Mouse (Mus musculus) left cerebral cortex, postnatal 14 days (tissue): Measurements from ENCODE around the gene Psma1. TPM values are rescaled to one million over a fixed set of nuclear protein-coding genes. Genes with fewer than 3 reads are reported as not detected.

Source experiments
- DNase-seq, 2 experiments: peaks; one replicate each; pipeline ENCODE4 v3.0.0; 2021 to 2022; ENCODE audit warnings: low spot score in 2 of 2, mixed read lengths in 1 of 2
- intact Hi-C: fragments of 180-260 bp; cut with DNase I; formaldehyde crosslinking; loops from one replicate; pipeline ENCODE4 v1.15.1; 2025
- long read RNA-seq, 2 experiments: library from polyadenylated mRNA; stranded (forward); transcript quantifications; one replicate each; pipeline ENCODE4 v2.0.0; 2021
- total RNA-seq, 2 experiments: library from RNA; stranded (reverse); gene quantifications; 2 replicates each; pipeline ENCODE4 v1.2.3; 2021

Psma1 gene
- total RNA-seq, result 100 to 1,000 TPM; 114 to 128 TPM
- long read RNA-seq, experiment 1, transcript Psma1-201 (10 exons, 1,201 nt), result major isoform, 108 of 125 reads
- long read RNA-seq, experiment 1, partial matches to known transcripts, result 1 of 125 reads
- long read RNA-seq, experiment 1, other reads (novel, unspliced or antisense), result 11 of 125 reads
- long read RNA-seq, experiment 2, transcript Psma1-201 (10 exons, 1,201 nt), result major isoform, 82 of 92 reads
- long read RNA-seq, experiment 2, partial matches to known transcripts, result 2 of 92 reads
- long read RNA-seq, experiment 2, other reads (novel, unspliced or antisense), result 6 of 92 reads

- intact Hi-C loops, result loop anchor here (10.0 kb wide), 1 partner anchor 219 kb away; no protein-coding TSS in a partner anchor
- peak; percentile 97 to 98 for DNase-seq
Observed at GRCm38 (mm10) chr7:114276005-114276752, at the start of gene Psma1. Psma1 (minus strand) TSS chr7:114276118.

- intact Hi-C loops, result no loop called here
- DNase-seq, result no peak
Observed at GRCm38 (mm10) chr7:114323527-114323926, 47.6 kb upstream of the Psma1 start.

DNA sequence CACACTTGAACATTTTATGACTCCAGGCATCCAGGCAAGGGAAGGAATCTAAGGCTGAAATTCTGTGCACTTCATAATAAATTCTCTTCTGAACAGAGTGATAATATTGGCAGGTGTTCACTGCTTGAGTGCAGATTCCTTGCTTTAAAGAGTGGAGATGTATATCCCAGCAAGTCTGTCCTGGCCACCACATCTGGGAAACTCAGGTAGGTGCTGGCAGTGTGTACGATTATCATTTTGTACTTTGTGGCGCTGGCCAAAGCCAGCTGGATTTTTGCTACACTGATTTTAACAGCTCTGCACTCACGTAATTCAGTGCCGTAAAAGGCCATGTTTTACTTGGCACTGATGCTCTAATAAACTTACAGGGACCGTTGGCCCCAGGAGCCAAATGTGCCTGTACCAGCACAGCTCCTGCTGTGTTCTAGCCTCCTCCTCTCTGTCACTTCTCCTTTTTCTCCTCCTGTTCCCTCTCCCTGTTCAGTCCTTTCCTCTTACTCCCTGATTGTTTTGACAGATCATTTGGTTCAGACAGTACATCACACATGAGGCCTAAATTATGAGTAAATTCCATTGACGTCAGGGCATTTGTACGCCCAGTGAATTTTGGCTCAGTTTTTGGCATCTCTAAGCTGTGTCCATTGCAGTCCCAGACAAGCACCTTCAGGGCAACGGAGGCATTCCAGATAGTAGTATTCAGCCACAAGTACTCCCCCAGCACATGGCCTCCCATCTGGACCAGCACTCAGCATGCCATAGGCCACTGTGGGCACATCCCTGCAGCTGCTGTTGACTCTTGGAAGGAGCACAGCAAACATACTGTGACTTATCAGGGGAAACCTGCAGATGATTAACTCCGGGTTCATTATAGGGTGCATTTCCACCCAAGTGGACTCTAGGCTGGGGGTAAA lies 46.9 kb upstream of the Psma1 start:
- intact Hi-C loops, result no loop called here
- DNase-seq, result no peak

GRCm38 (mm10) chr7:114321694-114322372 lies 45.9 kb upstream of the Psma1 start:
- intact Hi-C loops, result no loop called here
- DNase-seq, result no peak

GRCm38 (mm10) chr7:114317896-114318295 lies 42.0 kb upstream of the Psma1 start:
- intact Hi-C loops, result loop anchor here (10.0 kb wide), 1 partner anchor 97 kb away; the partner anchor contains the start of gene Pde3b
- DNase-seq, result no peak

DNA sequence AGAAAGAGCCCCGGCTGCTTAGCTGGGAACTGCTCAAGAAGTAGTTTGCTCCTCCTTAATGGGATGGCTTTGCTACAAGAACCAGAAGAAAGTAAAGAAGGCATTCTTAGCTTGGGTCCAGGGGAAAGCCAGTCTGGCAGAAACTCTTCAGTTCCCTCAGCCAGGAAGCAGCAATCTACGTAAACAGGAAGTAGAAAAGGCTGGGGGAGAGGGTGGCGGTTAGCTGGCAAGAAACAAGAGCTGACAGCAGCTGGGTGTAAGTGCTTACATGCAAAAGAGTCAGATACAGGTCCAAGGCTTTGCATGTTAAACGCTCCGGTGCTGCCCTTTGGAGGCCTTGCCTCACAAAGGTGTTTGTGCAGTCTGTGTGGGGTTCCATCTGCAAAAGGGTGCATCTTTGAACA lies 41.5 kb upstream of the Psma1 start:
- intact Hi-C loops, result loop anchor here (10.0 kb wide), 1 partner anchor 97 kb away; the partner anchor contains the start of gene Pde3b
- DNase-seq, result peak; percentile 17 to 56

DNA sequence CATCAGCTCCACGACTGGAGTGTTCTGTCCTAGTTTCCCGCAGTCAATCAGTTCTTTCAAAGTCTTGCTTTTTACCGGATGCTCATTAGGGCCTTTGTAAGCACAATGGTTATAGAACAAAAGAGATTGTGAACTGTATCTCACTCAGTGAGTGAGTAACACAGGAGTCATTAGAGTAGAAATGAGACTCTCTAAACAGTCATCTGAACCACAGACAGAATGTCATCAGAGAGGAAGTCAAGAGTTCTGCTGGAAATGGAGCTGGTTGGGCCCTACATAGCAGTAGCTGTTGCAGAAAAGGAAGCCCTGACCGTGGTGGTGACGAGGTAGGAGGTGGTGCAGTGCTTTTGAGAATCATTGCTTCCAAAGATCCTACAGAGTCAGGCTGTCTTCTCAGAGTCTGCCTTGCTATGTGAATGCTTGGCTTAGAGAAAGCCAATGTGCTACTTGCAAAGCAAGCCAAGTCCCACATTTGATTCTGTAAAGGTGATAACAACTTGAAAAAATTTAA lies 40.5 kb upstream of the Psma1 start:
- intact Hi-C loops, result loop anchor here (10.0 kb wide), 1 partner anchor 98 kb away; the partner anchor contains the start of gene Pde3b

GRCm38 (mm10) chr7:114311209-114311608 lies 35.3 kb upstream of the Psma1 start:
- intact Hi-C loops, result loop anchor here (10.0 kb wide), 1 partner anchor 104 kb away; the partner anchor contains the start of gene Pde3b
- DNase-seq, result peak in 1 of 2 experiments; percentile 23

More for the DNA sequence above, 40.5 kb upstream of the Psma1 start:
- DNase-seq, result peak; percentile 30 to 43

DNA sequence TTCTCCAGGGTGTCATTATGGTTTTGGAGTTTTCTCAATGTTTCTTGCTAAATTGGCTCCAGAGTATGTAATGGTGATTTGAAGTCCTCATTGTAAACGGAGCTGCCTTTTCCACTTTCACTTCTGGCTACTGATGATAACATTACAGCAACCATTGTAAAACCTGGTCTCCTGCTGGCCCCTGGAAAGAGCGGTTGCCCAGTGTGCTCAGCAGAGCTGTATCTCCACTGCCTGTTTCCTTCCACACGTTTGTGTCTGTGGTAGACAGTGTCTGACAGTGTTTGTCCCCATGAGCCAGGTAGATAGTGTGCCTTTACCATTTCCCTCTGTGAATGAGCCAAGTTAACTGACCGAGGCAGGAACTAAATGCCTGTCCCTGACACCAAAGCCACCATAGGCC lies 33.1 kb upstream of the Psma1 start:
- no peak for DNase-seq
- intact Hi-C loops, result no loop called here

DNA sequence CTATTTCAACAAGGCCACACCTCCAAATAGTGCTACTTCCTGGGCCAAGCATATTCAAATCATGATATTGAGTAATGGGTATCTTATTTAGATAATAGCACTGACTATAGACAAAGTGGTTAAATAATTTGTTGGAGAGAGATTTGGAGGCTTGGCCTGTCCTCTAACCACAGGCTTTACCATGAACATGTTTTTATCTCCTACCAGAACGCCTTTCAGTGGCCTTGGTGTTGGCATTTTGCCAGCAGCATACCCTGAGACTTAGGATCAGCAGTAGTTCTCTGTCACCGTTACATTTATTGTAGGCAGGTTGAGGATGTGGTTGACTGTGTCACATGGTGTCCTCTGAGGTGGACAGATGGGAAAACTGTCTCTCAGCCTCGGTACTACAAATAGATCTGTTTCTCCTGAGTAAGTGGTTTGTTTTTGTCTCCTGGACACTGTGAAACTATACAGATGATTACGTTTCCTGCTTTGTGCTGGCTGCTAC lies 25.4 kb upstream of the Psma1 start:
- intact Hi-C loops, result no loop called here
- peak; percentile 27 to 54 for DNase-seq

DNA sequence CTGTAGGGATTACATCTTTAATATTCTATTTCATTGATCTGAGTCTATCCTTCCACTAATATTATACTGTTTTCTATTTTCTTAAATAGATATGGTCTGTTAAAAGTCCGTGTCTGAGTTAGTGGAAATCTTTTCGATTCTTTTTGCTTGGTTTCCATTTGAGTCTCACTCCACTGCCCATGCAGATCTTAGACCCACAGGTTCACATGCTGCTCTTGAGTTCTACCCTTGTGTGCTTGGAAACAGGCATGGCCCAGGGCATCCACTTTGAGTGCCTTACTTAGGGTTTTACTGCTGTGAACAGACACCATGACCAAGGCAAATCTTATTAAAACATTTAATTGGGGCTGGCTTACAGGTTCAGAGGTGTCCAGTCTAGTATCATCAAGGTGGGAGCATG lies 24.9 kb upstream of the Psma1 start:
- intact Hi-C loops, result no loop called here
- no peak for DNase-seq

DNA sequence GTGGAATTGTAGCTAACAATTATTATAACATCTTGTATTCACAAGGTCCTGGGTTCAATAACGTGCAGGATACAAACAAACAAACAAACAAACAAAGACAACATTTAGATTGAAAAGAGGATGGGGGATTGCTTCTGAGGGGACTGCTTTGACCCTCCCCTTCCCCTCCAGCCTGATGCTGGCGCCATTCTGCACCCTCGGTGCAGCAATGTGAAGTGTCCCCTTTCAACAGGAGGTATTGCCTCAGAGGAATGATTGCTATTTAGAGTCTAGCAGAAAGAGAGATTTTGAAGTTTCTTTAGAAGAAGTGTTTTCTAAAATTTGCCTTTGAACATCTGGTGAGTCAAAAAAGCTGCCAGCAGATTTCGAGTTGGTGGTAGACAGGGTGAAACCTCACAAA lies 23.3 kb upstream of the Psma1 start:
- intact Hi-C loops, result loop anchor here (5.0 kb wide), 1 partner anchor 193 kb away; no protein-coding TSS in a partner anchor

DNA sequence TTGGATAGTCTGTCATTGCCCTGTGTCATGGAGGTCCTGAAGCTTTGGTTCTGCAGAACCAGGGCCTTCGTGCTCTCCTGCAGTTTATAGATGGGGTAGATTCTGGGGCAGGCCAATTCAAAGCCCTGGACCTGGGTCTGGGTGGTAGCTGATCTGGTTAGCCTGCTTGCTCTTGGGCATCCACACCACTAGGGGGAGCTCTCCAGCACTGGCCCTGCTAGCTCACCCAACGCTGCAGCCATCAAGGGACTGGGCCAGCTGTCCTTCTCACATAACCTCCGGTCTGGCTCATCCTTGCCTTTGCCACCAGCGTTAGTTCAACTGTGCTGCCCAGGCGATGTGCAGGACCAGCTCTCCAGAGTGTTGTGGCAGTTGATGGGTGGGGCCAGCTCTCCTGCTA lies 18.8 kb upstream of the Psma1 start:
- intact Hi-C loops, result loop anchor here (5.0 kb wide), 1 partner anchor 198 kb away; no protein-coding TSS in a partner anchor
- DNase-seq, result no peak

More for the DNA sequence above, 23.3 kb upstream of the Psma1 start:
- no peak for DNase-seq

GRCm38 (mm10) chr7:114293903-114294302 lies 18.0 kb upstream of the Psma1 start:
- DNase-seq, result no peak
- intact Hi-C loops, result no loop called here

- DNase-seq, result peak; percentile 57 to 73
- intact Hi-C loops, result no loop called here
Observed at GRCm38 (mm10) chr7:114292501-114292971, 16.6 kb upstream of the Psma1 start.

GRCm38 (mm10) chr7:114291461-114292335 lies 15.8 kb upstream of the Psma1 start:
- intact Hi-C loops, result no loop called here

DNA sequence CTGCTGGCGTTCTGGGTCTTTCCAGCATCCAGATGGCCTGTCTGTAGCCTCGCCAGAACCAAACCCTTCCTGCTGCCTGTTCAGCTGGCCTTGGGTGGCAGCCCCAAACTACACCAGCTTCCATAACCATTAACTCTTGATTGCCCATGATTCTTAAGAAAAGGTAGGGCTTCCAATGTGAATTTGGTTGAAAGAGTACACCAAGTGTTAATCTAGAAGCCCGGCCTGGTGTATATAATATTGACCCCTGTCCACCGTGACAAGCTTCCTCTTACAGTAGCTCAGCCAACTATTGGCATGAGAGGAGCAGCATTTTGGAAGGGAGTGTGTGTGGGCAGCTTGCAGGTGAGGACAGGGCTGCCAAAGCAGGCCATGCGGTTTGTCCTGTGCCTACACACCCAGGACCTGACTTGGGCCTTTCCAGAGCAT lies 14.2 kb upstream of the Psma1 start:
- DNase-seq, result no peak
- intact Hi-C loops, result no loop called here

More at GRCm38 (mm10) chr7:114291461-114292335, 15.8 kb upstream of the Psma1 start:
- DNase-seq, result no peak
